15 mouse cellular contexts compared by ENCODE assay signal in the genomic region with DNA sequence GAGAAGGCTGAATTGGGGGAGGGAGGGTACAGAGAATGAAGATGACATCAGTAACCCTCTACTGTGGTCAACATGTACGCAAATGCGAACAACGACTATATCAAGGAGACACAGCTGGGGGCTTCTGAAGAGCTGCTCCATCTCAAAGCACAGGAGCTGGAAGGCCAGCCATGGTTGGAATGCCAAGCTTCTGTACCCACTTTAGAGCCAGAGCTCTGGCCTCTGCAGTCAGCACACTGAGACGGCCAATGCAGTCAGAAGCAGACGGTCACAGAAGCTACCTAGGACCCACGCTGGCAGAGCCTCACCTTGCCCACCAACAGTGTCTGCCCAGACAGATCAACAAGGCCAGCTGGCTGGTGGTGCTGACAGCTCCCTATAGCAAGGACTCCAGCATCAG.
DNase-seq lines count a peak whose midpoint lies in the region; ATAC-seq lines count a peak whose summit lies in the region.
"Had no signal": no experiment of that assay in that cellular context is flagged by ENCODE, and none has a peak within 500 bp of the region (broad histone marks: within the 10 kb centered on the region; RNA-seq: fewer than 3 reads in every experiment).

No protein-coding gene starts in this region.

- H3K9me3 ChIP-seq in intestine, embryonic 15.5 days: no peaks in the 10 kb centered on the region
- H3K9me3 ChIP-seq in intestine, embryonic 16.5 days (ENCODE audit: control insufficient read depth, low read length): no peaks in the 10 kb centered on the region
- H3K9me3 ChIP-seq: embryonic facial prominence, embryonic 10.5 days had no signal

- no peaks in the 10 kb centered on the region for H3K27me3 ChIP-seq in intestine, embryonic 15.5 days (replicated peaks)
- H3K27me3 ChIP-seq in intestine, embryonic 16.5 days (replicated peaks; ENCODE audit: control insufficient read depth, insufficient read depth, low read length): no peaks in the 10 kb centered on the region

- H3K4me3 ChIP-seq in intestine, embryonic 15.5 days (replicated peaks): no peak overlapping the region
- H3K4me3 ChIP-seq in intestine, embryonic 16.5 days (ENCODE audit: low read length): no peak overlapping the region
- H3K4me3 ChIP-seq: embryonic facial prominence, embryonic 10.5 days; hindbrain, embryonic 10.5 days; left cerebral cortex, adult 2 months had no signal

- H3K4me1 ChIP-seq in intestine, embryonic 15.5 days (replicated peaks): no peaks in the 10 kb centered on the region
- 0 out of 2 replicates have a peak, but pooled peaks cover 4% of the 10 kb centered on the region for H3K4me1 ChIP-seq in intestine, embryonic 16.5 days (ENCODE audit: control insufficient read depth, insufficient read depth, low read length)
- H3K4me1 ChIP-seq: embryonic facial prominence, embryonic 10.5 days; hindbrain, embryonic 10.5 days had no signal

- H3K9ac ChIP-seq in intestine, embryonic 15.5 days: no peak overlapping the region
- no peak overlapping the region for H3K9ac ChIP-seq in intestine, embryonic 16.5 days (ENCODE audit: low read depth, low read length)

- WGBS in intestine, embryonic 15.5 days: 87% methylated on average over 6 of the region's 6 CpGs
- WGBS in intestine, embryonic 16.5 days: 85% methylated on average over 6 of the region's 6 CpGs

- no peak overlapping the region for H3K4me2 ChIP-seq in intestine, embryonic 15.5 days (replicated peaks)
- H3K4me2 ChIP-seq in intestine, embryonic 16.5 days (ENCODE audit: low read depth, low read length): no peak overlapping the region

- peak; percentile 61 for DNase-seq in cerebellum, adult 11-12 months
- DNase-seq in cerebellum, postnatal 4 days (ENCODE audit: low spot score in 2 of 2): no peak
- peak; percentile 51 to 54 for DNase-seq in cerebellum, adult 18-20 months
- DNase-seq in cerebellum, postnatal 25 days: peak; percentile 60 to 65
- DNase-seq in embryo, embryonic 9.5 days (ENCODE audit: extremely low spot score): no peak
- DNase-seq: thymus, adult 18-20 months; thymus, postnatal 36 days had no signal

- H3K36me3 ChIP-seq in intestine, embryonic 15.5 days: no peaks in the 10 kb centered on the region
- no peaks in the 10 kb centered on the region for H3K36me3 ChIP-seq in intestine, embryonic 16.5 days (ENCODE audit: control insufficient read depth, insufficient read depth, low read length)
- H3K36me3 ChIP-seq: embryonic facial prominence, embryonic 10.5 days; hindbrain, embryonic 10.5 days had no signal

- peak; percentile 8; the same call in 1 of the 2 replicates for ATAC-seq in intestine, embryonic 15.5 days
- ATAC-seq in intestine, embryonic 16.5 days: no peak
- ATAC-seq in monocyte, adult 5-6 weeks (replicated peaks; ENCODE audit: insufficient number of reproducible peaks, low FRiP score, low TSS enrichment, poor library complexity, severe bottlenecking): no peak
- ATAC-seq: CD4-positive, CD25-positive, alpha-beta regulatory T cell, adult 4 months; inflammation-experienced regulatory T-cells, adult 6 months had no signal

- H3K27ac ChIP-seq in intestine, embryonic 15.5 days: no peak overlapping the region
- no peak overlapping the region; the same call in 1 of the 2 replicates for H3K27ac ChIP-seq in intestine, embryonic 16.5 days (ENCODE audit: low read length)
- H3K27ac ChIP-seq: embryonic facial prominence, embryonic 10.5 days; hindbrain, embryonic 10.5 days had no signal

Comparison
In these comparisons a context has a peak if more than half of its experiments do, and no peak if none do; other contexts are left out.
1. DNase-seq: peak in cerebellum, adult 11-12 months (single experiment), cerebellum, adult 18-20 months (2 of 2) and cerebellum, postnatal 25 days (2 of 2); none in cerebellum, postnatal 4 days (0 of 2) and embryo, embryonic 9.5 days (single experiment).